Mouse (Mus musculus) kidney, postnatal 4 days (tissue): ENCODE measurements around the gene Aifm2.

ENCODE experiments used
- DNase-seq, 2 experiments: peaks; one replicate each; pipeline ENCODE4 v3.0.0; 2021; ENCODE audit warnings: mixed read lengths in 2 of 2

Aifm2 gene

GRCm38 (mm10) chr10:61714771-61715461 is at the start of gene Aifm2:
Gene Aifm2 (plus strand): TSS chr10:61715263.
- peak; percentile 77 to 86 for DNase-seq

GRCm38 (mm10) chr10:61665651-61666050 is 49.4 kb upstream of the Aifm2 start:
- no peak for DNase-seq

- DNase-seq = no peak
These were observed 45.8 kb upstream of the Aifm2 start for GRCm38 (mm10) chr10:61669289-61669688.

- no peak for DNase-seq
These were observed 45.2 kb upstream of the Aifm2 start for GRCm38 (mm10) chr10:61669896-61670295.

GRCm38 (mm10) chr10:61670758-61671157 is 44.3 kb upstream of the Aifm2 start:
- no peak for DNase-seq

GRCm38 (mm10) chr10:61675935-61676334 is 39.1 kb upstream of the Aifm2 start:
- DNase-seq = no peak

- no peak for DNase-seq
These were observed 35.5 kb upstream of the Aifm2 start for GRCm38 (mm10) chr10:61679545-61679944.

- peak; percentile 99 for DNase-seq
These were observed 34.8 kb upstream of the Aifm2 start, which contains the start of gene Sar1a for GRCm38 (mm10) chr10:61680015-61680913. Gene Sar1a (plus strand): TSS chr10:61680299.

- DNase-seq = no peak
These were observed 25.7 kb upstream of the Aifm2 start for GRCm38 (mm10) chr10:61689405-61689804.

GRCm38 (mm10) chr10:61693563-61693962 is 21.5 kb upstream of the Aifm2 start:
- no peak for DNase-seq

GRCm38 (mm10) chr10:61694870-61695670 is 20.0 kb upstream of the Aifm2 start, which contains the start of gene Tysnd1:
Gene Tysnd1 (plus strand): TSS chr10:61695514.
- peak; percentile 99 for DNase-seq

- DNase-seq = peak in 1 of 2 experiments; percentile 23
These were observed 19.1 kb upstream of the Aifm2 start for GRCm38 (mm10) chr10:61695703-61696559.

GRCm38 (mm10) chr10:61696560-61696823 is 18.6 kb upstream of the Aifm2 start:
- DNase-seq = peak; percentile 12 to 27

GRCm38 (mm10) chr10:61697028-61697427 is 18.0 kb upstream of the Aifm2 start:
- DNase-seq = peak; percentile 49 to 74

- no peak for DNase-seq
These were observed 10.4 kb upstream of the Aifm2 start for GRCm38 (mm10) chr10:61704663-61705062.

- peak; percentile 36 to 61 for DNase-seq
These were observed 8.4 kb upstream of the Aifm2 start for GRCm38 (mm10) chr10:61706412-61707375.

- no peak for DNase-seq
These were observed 1.5 kb upstream of the Aifm2 start for GRCm38 (mm10) chr10:61713601-61714000.

- no peak for DNase-seq
These were observed 917 bp upstream of the Aifm2 start for GRCm38 (mm10) chr10:61714146-61714545.

GRCm38 (mm10) chr10:61715462-61715837 is 387 bp downstream of the Aifm2 start:
- DNase-seq = no peak

GRCm38 (mm10) chr10:61715996-61716864 is 1.2 kb downstream of the Aifm2 start:
- DNase-seq = no peak
